Mouse (Mus musculus) layer of hippocampus, postnatal 36 days (tissue): ENCODE measurements at regions not wholly inside any gene's neighbourhood (a gene's known extent, or its start where the extent isn't known, plus 50 kb on each side); places are given as distances from the start of the nearest gene placed in this dataset.

Experiments used
- DNase-seq, 2 experiments: peaks; one replicate each; pipeline ENCODE4 v3.0.0; 2022

GRCm38 (mm10) chr1:184378665-184379064 is 344.6 kb upstream of the 1700056E22Rik start:
- no peak for DNase-seq

GRCm38 (mm10) chr1:184365026-184365425 is 330.9 kb upstream of the 1700056E22Rik start:
- no peak for DNase-seq

DNA sequence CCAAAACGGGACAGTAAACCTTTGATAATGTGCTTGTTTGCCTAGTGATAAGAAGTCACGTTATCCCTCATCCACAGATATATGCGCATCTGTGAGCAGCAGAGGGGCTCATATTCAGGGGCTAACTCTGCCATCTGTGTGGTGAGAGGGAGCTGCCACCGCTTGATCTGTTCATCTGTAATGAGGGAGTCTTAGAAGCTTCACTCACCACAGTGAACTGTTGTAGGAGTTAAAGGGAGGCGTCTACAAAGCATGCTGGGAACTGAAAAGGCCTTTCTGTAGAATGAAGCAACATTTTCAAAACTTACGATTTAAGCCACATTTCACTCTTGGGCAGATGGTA is 324.1 kb upstream of the 1700056E22Rik start:
- no peak for DNase-seq

DNA sequence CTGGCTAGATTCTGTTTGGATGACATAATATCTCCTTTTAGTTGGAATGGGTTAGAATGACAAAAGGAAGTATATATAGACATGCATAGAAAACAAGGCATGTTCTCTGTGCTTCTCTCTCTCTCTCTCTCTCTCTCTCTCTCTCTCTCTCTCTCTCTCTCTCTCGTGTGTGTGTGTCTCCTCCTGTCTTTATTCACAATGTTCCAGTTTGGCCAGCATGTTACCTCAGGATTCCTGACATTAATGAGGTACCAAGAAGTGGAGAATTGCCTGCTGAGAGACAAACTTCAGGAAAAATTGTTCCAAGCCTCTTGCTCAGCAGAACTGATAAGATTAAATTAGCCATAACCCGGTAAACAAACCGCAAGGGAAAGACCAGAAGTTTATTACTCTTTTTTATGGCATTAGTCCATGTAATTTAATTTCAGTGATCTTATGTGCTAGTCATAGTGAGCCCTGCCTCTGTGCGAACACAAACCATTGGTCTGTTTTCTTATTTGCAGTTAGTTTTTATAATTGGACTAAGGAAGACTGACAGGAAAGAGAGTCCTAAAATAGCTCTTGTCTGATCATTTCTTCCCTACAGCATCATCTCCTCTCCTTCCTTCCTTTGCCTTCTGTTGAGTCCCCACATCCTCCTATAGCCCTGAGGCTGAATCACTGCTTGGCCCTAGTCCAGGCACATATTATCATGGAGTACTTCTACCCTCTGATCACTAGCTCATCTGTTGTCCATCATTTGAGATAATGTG is 323.5 kb upstream of the 1700056E22Rik start:
- DNase-seq: no peak

- no peak for DNase-seq
These were observed 319.8 kb upstream of the 1700056E22Rik start for GRCm38 (mm10) chr1:184353832-184354449.

DNA sequence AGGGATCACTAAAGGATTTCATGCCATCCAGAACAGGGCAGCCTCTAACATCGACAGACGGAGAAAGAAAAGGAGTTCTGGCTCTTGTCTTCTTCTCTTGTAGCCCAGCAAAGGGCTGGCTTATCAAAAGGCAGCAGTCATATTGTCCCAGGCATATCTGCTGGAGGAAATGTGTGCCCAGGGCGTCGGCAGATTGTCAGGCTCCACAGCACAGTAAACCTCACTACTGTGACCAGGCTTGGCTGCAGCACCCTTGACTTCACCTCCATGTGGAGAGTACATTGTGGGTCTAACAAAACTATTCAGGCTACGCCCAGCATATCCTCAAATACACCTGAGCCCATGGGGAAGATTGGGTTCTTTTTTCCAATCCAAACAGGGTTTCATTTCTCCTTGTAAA is 317.7 kb upstream of the 1700056E22Rik start:
- no peak for DNase-seq

DNA sequence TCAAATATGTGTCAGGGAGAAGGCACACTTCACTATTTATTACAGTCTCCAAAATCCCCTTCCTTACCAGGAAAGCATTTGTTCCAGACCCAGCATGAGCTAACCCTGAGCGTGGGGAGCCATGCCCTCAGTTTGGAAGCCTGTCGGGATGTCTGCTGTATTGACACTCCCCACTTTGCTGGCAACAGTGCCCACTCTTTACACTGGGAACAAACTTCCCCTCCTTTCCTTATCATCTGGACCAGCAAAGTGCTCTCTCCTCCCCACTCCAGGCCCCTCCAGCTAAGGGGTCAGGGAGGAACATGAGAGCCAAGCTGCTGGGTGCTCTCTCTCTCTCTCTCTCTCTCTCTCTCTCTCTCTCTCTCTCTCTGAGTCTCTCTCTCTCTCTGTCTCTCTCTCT is 310.7 kb upstream of the 1700056E22Rik start:
- DNase-seq: no peak

GRCm38 (mm10) chr1:184335952-184336351 is 301.9 kb upstream of the 1700056E22Rik start:
- DNase-seq: no peak

GRCm38 (mm10) chr1:184335281-184335680 is 301.2 kb upstream of the 1700056E22Rik start:
- no peak for DNase-seq

- DNase-seq: no peak
These were observed 300.7 kb upstream of the 1700056E22Rik start for GRCm38 (mm10) chr1:184334818-184335217.

GRCm38 (mm10) chr1:184333086-184333485 is 299.0 kb upstream of the 1700056E22Rik start:
- DNase-seq: no peak

DNA sequence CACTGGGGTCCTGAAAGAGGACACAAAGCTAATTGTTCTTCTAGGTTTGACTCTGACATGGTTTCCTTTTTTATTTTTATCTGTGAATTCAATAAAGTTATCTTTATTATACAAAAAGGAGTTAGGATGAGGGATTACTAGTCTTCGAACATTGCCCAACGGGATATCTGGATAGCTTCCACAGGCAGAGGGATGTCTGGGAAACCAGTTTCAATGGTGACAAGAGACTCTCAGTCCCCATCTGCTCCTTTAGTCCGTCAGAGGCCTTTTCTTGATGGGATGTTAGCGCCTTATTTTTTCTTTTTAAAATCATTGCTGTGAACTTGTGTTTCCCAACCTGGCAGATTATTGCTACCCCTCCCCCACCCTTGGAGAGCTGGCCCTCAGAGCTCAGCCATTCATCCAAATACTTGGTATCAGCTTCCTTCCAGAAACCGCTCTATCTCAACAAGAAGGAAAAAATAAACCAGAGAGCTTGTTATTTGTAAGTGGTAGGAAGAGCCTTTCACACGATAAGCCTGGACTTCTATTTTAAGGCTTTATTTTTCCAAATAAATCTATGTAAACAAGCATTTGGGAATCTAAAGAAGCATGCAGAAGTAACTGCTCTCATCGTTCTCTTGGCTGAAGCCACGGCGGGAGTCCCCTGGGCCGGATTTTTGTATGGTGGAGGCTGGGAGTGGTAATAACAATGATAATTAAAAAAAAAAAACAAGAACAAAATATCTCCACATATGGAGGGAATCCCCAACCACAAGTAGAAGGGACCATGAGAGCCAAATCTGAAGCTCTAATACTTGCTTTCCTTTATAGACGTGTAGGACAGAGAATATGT is 296.6 kb upstream of the 1700056E22Rik start:
- DNase-seq: no peak

- no peak for DNase-seq
These were observed 292.1 kb upstream of the 1700056E22Rik start for GRCm38 (mm10) chr1:184326191-184326590.

DNA sequence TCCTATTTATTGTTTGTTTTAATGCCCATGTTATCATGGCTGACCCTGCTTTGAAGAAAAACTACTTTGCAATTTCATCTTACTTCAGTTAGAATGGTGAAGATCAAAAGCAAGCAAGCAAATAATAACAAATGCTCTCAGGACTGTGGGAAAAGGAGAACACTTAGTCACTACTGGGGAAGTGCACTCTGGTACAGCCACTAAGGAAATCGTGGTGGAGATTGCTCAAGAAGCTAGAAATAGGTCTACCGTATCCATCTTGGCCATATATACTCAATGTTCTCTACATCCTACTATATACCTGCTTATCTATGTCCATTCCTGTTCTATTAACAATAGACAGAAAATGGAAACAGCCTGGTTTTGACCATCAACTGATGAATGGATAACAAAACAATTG is 290.1 kb upstream of the 1700056E22Rik start:
- no peak for DNase-seq

DNA sequence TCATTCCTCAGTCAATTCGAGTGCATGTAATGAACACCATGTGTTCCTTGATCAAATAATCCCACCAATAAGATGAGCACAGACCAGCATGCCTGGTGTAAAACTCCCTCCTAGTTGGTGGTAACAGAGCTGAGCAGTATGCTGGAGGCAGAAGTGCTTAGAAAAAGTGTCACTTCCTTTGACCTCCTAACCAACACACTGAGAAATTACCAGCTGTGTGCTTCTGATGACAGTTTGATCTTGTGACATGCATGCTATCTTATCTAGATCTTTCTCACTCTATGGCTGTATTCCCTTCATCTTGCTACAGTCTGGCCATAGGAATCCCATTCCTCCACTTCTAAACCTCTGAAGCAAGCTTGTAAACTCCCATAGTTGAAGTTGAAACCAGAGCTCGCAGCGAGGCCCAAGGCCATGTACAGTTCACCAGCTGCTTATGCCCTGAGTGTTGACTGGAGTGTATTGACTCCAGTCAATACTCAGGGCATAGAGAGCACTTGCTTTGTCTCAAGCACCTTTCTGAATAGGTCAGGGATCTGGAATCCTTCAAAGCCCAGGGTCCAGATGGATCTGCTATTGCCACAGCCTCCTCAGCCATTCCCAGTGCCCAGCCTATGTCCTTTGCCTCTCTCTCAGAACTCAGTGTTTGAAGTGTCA is 286.5 kb upstream of the 1700056E22Rik start:
- DNase-seq: no peak

DNA sequence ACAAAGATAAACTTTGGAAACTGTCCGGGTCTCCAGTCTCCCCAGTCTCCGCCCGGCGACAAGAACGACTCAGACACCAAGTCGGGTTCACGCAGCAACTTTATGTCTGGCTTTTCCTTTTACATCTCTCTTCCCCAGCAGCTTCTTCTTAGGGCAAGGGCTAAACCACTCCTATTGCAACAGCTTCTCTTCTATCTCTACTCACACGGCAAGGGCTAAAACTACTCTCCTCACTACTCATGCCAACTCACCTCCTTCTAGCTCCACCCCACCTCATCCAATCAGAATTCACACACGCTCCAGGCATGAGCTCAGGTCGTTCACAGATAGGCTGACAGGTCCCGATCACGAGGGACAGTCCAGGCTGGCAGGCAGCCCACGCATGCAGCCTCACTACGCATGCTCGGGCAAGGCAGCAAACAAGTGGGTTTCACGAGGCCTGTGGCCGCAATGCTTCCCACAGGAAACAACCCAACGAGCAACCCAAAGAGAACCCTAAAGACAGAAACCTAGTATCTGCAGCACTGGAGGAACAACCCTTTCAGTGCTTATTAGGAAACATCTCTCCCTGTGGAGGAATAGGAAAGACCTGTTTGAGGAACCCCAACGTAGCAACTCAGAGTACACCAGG is 276.2 kb upstream of the 1700056E22Rik start:
- DNase-seq: no peak

DNA sequence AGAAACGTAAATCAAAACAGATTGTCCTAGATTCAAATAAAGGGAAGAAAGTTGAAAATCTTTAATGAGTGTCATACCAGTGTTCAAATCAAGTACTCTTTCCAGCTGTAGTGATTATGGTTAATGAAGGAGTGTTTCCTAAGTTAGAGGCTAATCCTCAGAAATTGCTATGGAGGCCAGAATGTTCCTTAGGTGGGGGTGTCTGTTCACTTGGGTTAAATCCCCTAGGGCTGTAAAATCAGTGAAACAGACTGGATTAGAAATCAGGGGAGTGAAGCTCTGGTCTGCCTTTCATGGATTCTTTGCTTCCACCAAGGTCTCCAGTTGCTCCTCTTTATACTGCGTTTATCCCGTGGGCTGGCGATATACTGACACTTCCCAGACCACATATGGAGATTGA is 270.7 kb upstream of the 1700056E22Rik start:
- DNase-seq: no peak

DNA sequence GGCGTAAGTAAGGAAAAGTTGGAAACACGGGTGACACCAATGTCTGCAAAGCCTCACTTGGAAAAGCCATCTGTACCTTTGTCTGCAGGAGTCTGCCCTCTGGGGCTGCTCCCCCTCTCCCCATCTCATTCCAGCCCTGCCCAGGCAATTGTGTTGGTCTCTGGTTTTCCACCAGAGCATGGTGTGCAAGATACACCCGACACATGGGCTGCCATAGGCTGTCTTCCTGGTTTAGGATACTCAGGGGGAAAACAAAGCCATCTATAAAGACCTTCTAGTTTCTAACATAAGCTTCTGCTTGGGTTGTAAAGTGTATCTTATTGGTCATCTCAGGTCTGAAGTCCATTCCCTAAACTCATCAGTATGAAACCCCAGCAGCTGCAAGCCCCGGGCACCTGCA is 270.1 kb upstream of the 1700056E22Rik start:
- no peak for DNase-seq

DNA sequence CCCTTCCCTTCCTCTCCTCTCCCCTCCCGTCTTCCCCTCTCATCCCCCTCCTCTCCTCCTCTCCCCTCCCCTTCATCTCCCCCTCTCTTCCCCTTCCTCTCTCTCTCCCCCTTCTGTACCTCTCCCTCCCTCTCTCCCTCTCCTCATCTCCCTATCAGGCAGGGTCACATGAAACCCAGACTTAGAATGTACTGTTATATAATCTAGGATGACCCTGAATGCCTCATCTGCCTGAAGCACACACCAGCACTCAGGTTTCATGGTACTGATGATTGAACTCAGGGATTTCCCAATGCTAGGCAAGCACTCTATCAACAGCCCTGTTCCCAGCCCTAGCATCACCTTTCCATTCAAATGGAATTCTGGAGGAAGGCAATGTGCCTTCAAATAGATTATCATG is 264.6 kb upstream of the 1700056E22Rik start:
- DNase-seq: no peak

DNA sequence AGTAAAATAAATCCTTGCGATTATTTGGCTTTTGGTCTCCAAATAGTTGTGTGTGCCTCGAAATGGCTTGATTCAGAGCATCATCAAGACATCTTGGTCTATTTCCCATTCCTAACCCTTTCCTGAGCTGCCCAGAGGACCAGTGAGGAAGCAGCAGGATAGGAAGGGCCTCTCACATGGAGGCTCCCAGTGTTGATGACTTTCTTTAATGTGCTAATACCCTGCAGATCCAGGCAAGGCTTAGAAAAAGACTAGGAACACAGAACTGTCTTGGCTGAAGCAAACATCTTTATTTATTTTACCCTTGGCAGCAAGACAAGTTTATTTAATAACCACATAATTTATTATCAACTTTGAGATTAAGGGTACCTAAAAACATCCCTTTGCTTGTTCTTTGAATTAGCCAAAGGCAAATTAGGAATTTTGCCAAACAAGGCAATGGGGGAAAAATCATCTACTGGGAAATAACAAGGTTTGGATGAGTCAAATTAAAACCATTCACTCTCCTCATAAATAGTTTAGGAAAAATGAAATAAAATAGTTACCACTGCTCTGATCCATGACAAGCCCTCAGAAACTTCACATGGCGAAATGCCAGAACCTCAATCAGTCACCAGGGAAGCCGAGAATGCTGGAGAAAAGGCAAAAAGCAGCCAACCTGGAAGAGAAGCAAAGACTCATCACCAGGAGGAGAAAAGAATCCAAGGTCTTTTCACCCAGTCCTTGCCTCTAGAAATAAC is 263.1 kb upstream of the 1700056E22Rik start:
- no peak for DNase-seq

DNA sequence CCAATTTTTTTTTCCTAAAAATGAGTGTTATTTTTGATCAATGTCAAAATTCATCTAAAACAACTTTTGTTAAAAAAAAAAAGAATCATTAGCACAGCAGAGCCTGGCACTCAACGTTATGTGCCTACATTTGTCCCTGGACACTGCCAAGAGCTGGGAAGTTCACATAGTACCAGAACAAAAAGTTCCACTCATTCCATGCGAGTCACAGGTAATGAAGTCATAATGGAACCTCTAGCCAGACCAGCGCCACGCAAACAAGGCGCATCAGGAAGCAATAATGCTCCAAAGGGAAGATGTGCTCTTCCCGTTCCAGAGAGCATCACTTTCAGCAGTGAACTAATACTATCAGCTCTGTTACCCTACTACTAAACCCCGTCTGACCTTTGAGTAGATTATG is 257.0 kb upstream of the 1700056E22Rik start:
- DNase-seq: no peak
